Mouse (Mus musculus) heart, adult 2 months (tissue): Measurements from ENCODE around the gene Zfp771.

Experiments used
- CTCF ChIP-seq: fragments of 200-600 bp; IDR thresholded peaks from 2 replicates; pipeline ENCODE4 v1.8.1; 2022; ENCODE audit warnings: antibody characterized with exemption, mild to moderate bottlenecking, moderate library complexity
- EP300 ChIP-seq: fragments of 200-500 bp; IDR thresholded peaks from 2 replicates; pipeline ENCODE4 v1.6.1; 2011; ENCODE audit warnings: low read depth, low read length, control low read depth; ENCODE audit not compliant: insufficient read depth
- POLR2A ChIP-seq: fragments of 200-500 bp; IDR thresholded peaks from 2 replicates; pipeline ENCODE4 v1.6.1; 2011; ENCODE audit warnings: mild to moderate bottlenecking, low read depth, low read length, control low read depth; ENCODE audit not compliant: insufficient read depth

DNA sequence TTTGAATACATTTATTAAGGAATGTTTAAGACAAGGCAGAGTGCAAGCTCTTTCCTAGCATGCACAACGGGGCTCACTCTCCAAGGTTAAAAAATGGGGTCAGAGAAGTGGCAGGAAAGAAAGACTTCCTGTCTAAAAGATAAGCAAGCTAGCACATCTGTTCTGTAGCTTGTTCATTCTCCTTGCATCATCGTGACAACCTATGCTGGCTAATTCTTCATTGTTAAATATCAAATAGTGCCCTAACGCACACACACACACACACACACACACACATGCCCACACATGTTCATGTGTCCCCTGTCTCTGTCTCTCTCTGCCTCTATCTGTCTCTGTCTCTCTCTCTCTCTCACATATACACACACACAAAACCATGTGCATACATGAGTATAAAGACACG is 37.0 kb downstream of the Zfp771 start:
- no peak for TF ChIP-seq POLR2A
- TF ChIP-seq CTCF = no peak
- TF ChIP-seq EP300 = no peak
